Mouse (Mus musculus): Measurements from ENCODE around the gene Por.

The Por gene

GRCm38 (mm10) chr5:135726641-135727346 is 57.0 kb downstream of the Por start:
- peak; percentile 82 to 83 for DNase-seq (ENCODE audit: low spot score in 2 of 2)

GRCm38 (mm10) chr5:135727871-135728270 is 58.0 kb downstream of the Por start:
- no peak for DNase-seq (ENCODE audit: low spot score in 2 of 2)

GRCm38 (mm10) chr5:135728361-135728760 is 58.5 kb downstream of the Por start:
- no peak for DNase-seq (ENCODE audit: low spot score in 2 of 2)

- DNase-seq (ENCODE audit: low spot score in 2 of 2), result no peak
Observed at GRCm38 (mm10) chr5:135729351-135729750, 59.5 kb downstream of the Por start.

GRCm38 (mm10) chr5:135730278-135730677 is 60.4 kb downstream of the Por start:
- no peak for DNase-seq (ENCODE audit: low spot score in 2 of 2)

GRCm38 (mm10) chr5:135730916-135731315 is 61.1 kb downstream of the Por start:
- no peak for DNase-seq (ENCODE audit: low spot score in 2 of 2)

- no peak for DNase-seq (ENCODE audit: low spot score in 2 of 2)
Observed at GRCm38 (mm10) chr5:135731322-135731721, 61.5 kb downstream of the Por start.

- DNase-seq (ENCODE audit: low spot score in 2 of 2), result no peak
Observed at GRCm38 (mm10) chr5:135733071-135733470, 63.2 kb downstream of the Por start.

- DNase-seq (ENCODE audit: low spot score in 2 of 2), result no peak
Observed at GRCm38 (mm10) chr5:135734057-135734680, 64.3 kb downstream of the Por start.

- no peak for DNase-seq (ENCODE audit: low spot score in 2 of 2)
Observed at GRCm38 (mm10) chr5:135735741-135736140, 65.9 kb downstream of the Por start.

- DNase-seq (ENCODE audit: low spot score in 2 of 2), result no peak
Observed at GRCm38 (mm10) chr5:135736544-135736943, 66.7 kb downstream of the Por start.

- DNase-seq (ENCODE audit: low spot score in 2 of 2), result no peak
Observed at GRCm38 (mm10) chr5:135737154-135737553, 67.3 kb downstream of the Por start.

GRCm38 (mm10) chr5:135738266-135738665 is 68.4 kb downstream of the Por start:
- DNase-seq (ENCODE audit: low spot score in 2 of 2), result no peak

- no peak for DNase-seq (ENCODE audit: low spot score in 2 of 2)
Observed at GRCm38 (mm10) chr5:135742156-135742555, 72.3 kb downstream of the Por start.

- no peak for DNase-seq (ENCODE audit: low spot score in 2 of 2)
Observed at GRCm38 (mm10) chr5:135742941-135743740, 73.3 kb downstream of the Por start.

- peak; percentile 96 to 97 for DNase-seq (ENCODE audit: low spot score in 2 of 2)
Observed at GRCm38 (mm10) chr5:135743741-135744609, 74.1 kb downstream of the Por start, which contains the start of gene Tmem120a. Gene Tmem120a (minus strand): TSS chr5:135744448.

- DNase-seq (ENCODE audit: low spot score in 2 of 2), result no peak
Observed at GRCm38 (mm10) chr5:135744742-135745141, 74.9 kb downstream of the Por start.

GRCm38 (mm10) chr5:135751041-135751440 is 81.2 kb downstream of the Por start:
- no peak for DNase-seq (ENCODE audit: low spot score in 2 of 2)

- DNase-seq (ENCODE audit: low spot score in 2 of 2), result no peak
Observed at GRCm38 (mm10) chr5:135751595-135751994, 81.8 kb downstream of the Por start.

- no peak for DNase-seq (ENCODE audit: low spot score in 2 of 2)
Observed at GRCm38 (mm10) chr5:135761881-135762280, 92.0 kb downstream of the Por start.

GRCm38 (mm10) chr5:135763526-135763925 is 93.7 kb downstream of the Por start:
- peak; percentile 52 to 71 for DNase-seq (ENCODE audit: low spot score in 2 of 2)

GRCm38 (mm10) chr5:135764971-135765370 is 95.1 kb downstream of the Por start:
- DNase-seq (ENCODE audit: low spot score in 2 of 2), result no peak

All from heart, adult 9 months (tissue).